Mouse (Mus musculus): Measurements from ENCODE around the gene Spag5. TPM values are rescaled to one million over a fixed set of nuclear protein-coding genes. Genes with fewer than 3 reads are reported as not detected.
"Not testable (repeated sequence)": the region's sequence is repeated elsewhere in the genome, so short reads cannot be mapped to it uniquely, and the experiment has no call there.

Spag5 gene
- 55.3 and 63.6 TPM in 2 replicates for polyA plus RNA-seq (2016; fragmentation: Nextera tagmentation; extraction: Ambion mirVana)

GRCm38 (mm10) chr11:78301357-78302084 lies at the start of gene Spag5:
Spag5 (plus strand) TSS chr11:78301529.
- peak within 1 kb of the TSS; percentile 81 for H3K4me3 ChIP-seq (replicated peaks)
- peaks cover 9% of the 10 kb centered on the region for H3K4me1 ChIP-seq (replicated peaks)
- H3K9me3 ChIP-seq: no peaks in the 10 kb centered on the region
- peak within 1 kb of the TSS; percentile 77 for H3K4me2 ChIP-seq
- peak; percentile 97 for ATAC-seq (ENCODE audit: insufficient number of reproducible peaks, insufficient read depth, low FRiP score, low TSS enrichment, low read depth)
- peak within 1 kb of the TSS; percentile 74 for H3K9ac ChIP-seq (replicated peaks)
- H3K27me3 ChIP-seq: no peaks in the 10 kb centered on the region
- under 1% methylated on average over 49 of the region's 49 CpGs for WGBS
- peak within 1 kb of the TSS; percentile 87 for H3K27ac ChIP-seq
- H3K36me3 ChIP-seq: peaks cover 33% of the 10 kb centered on the region

- 92% methylated on average over 1 of the region's 1 CpGs for WGBS
- peaks cover 36% of the 10 kb centered on the region for H3K36me3 ChIP-seq
- ATAC-seq (ENCODE audit: insufficient number of reproducible peaks, insufficient read depth, low FRiP score, low TSS enrichment, low read depth): no peak
These were observed 44.7 kb upstream of the Spag5 start for GRCm38 (mm10) chr11:78256618-78257017.

GRCm38 (mm10) chr11:78260489-78261258 lies 40.7 kb upstream of the Spag5 start:
- peaks cover 28% of the 10 kb centered on the region for H3K36me3 ChIP-seq
- no peak overlapping the region for H3K9ac ChIP-seq (replicated peaks)
- no peak for ATAC-seq (ENCODE audit: insufficient number of reproducible peaks, insufficient read depth, low FRiP score, low TSS enrichment, low read depth)
- peaks cover 9% of the 10 kb centered on the region for H3K4me1 ChIP-seq (replicated peaks)
- 91% methylated on average over 2 of the region's 2 CpGs for WGBS
- H3K27ac ChIP-seq: no peak overlapping the region
- peaks cover 10% of the 10 kb centered on the region; the same call in 1 of the 2 replicates for H3K27me3 ChIP-seq
- peak overlapping the region; percentile 86 for H3K4me3 ChIP-seq (replicated peaks)
- H3K4me2 ChIP-seq: peak overlapping the region; percentile 80
- no peaks in the 10 kb centered on the region for H3K9me3 ChIP-seq

More at GRCm38 (mm10) chr11:78256618-78257017, 44.7 kb upstream of the Spag5 start:
- Histone ChIP-seq H3K4me3 (replicated peaks) (no peak overlapping the region), H3K9me3 (no peaks in the 10 kb centered on the region), H3K4me2 (no peak overlapping the region), H3K27me3 (peaks cover 10% of the 10 kb centered on the region; the same call in 1 of the 2 replicates), H3K27ac (no peak overlapping the region), H3K4me1 (replicated peaks) (no peaks in the 10 kb centered on the region), H3K9ac (replicated peaks) (no peak overlapping the region)

- WGBS: under 1% methylated on average over 114 of the region's 115 CpGs
- H3K9me3 ChIP-seq: no peaks in the 10 kb centered on the region
These were observed 39.7 kb upstream of the Spag5 start, which contains the start of gene 2610507B11Rik for GRCm38 (mm10) chr11:78261380-78262352. 2610507B11Rik (plus strand) TSS chr11:78261752.

GRCm38 (mm10) chr11:78262550-78262949 lies 38.8 kb upstream of the Spag5 start:
- peak overlapping the region; percentile 86 for H3K4me3 ChIP-seq (replicated peaks)
- peaks cover 43% of the 10 kb centered on the region for H3K36me3 ChIP-seq
- no peak for ATAC-seq (ENCODE audit: insufficient number of reproducible peaks, insufficient read depth, low FRiP score, low TSS enrichment, low read depth)
- H3K9me3 ChIP-seq: no peaks in the 10 kb centered on the region
- H3K4me1 ChIP-seq (replicated peaks): peaks cover 9% of the 10 kb centered on the region
- H3K27me3 ChIP-seq: peaks cover 10% of the 10 kb centered on the region; the same call in 1 of the 2 replicates
- no peak overlapping the region for H3K27ac ChIP-seq
- H3K4me2 ChIP-seq: peak overlapping the region; percentile 80
- H3K9ac ChIP-seq (replicated peaks): 0 out of 2 replicates have a peak overlapping the region, but pooled peaks have one; percentile 8
- WGBS: 3% methylated on average over 8 of the region's 8 CpGs

More at GRCm38 (mm10) chr11:78261380-78262352, 39.7 kb upstream of the Spag5 start, which contains the start of gene 2610507B11Rik:
- H3K27me3 ChIP-seq: peaks cover 10% of the 10 kb centered on the region; the same call in 1 of the 2 replicates
- ATAC-seq (ENCODE audit: insufficient number of reproducible peaks, insufficient read depth, low FRiP score, low TSS enrichment, low read depth): peak; percentile 95
- peaks cover 34% of the 10 kb centered on the region for H3K36me3 ChIP-seq
- peak within 1 kb of the TSS; percentile 80 for H3K4me2 ChIP-seq
- peaks cover 9% of the 10 kb centered on the region for H3K4me1 ChIP-seq (replicated peaks)
- H3K4me3 ChIP-seq (replicated peaks): peak within 1 kb of the TSS; percentile 86
- peak within 1 kb of the TSS; percentile 79 for H3K9ac ChIP-seq (replicated peaks)
- peak within 1 kb of the TSS; percentile 85 for H3K27ac ChIP-seq

- Histone ChIP-seq H3K9ac (replicated peaks) (no peak overlapping the region), H3K9me3 (no peaks in the 10 kb centered on the region), H3K27me3 (no peaks in the 10 kb centered on the region), H3K4me2 (no peak overlapping the region), H3K27ac (no peak overlapping the region), H3K36me3 (peaks cover 71% of the 10 kb centered on the region), H3K4me1 (replicated peaks) (peaks cover 9% of the 10 kb centered on the region), H3K4me3 (replicated peaks) (no peak overlapping the region)
- ATAC-seq (ENCODE audit: insufficient number of reproducible peaks, insufficient read depth, low FRiP score, low TSS enrichment, low read depth): no peak
- 93% methylated on average over 6 of the region's 6 CpGs for WGBS
These were observed 35.8 kb upstream of the Spag5 start for GRCm38 (mm10) chr11:78265571-78265970.

GRCm38 (mm10) chr11:78271986-78272385 lies 29.3 kb upstream of the Spag5 start:
- Histone ChIP-seq H3K36me3 (peaks cover 98% of the 10 kb centered on the region), H3K27ac (no peak overlapping the region), H3K4me3 (replicated peaks) (no peak overlapping the region), H3K9me3 (no peaks in the 10 kb centered on the region), H3K4me2 (no peak overlapping the region), H3K4me1 (replicated peaks) (no peaks in the 10 kb centered on the region), H3K27me3 (no peaks in the 10 kb centered on the region), H3K9ac (replicated peaks) (no peak overlapping the region)
- ATAC-seq (ENCODE audit: insufficient number of reproducible peaks, insufficient read depth, low FRiP score, low TSS enrichment, low read depth): no peak
- 92% methylated on average over 13 of the region's 13 CpGs for WGBS

- no peak for ATAC-seq (ENCODE audit: insufficient number of reproducible peaks, insufficient read depth, low FRiP score, low TSS enrichment, low read depth)
- H3K4me2 ChIP-seq: no peak overlapping the region
- peaks cover 100% of the 10 kb centered on the region for H3K36me3 ChIP-seq
- no peaks in the 10 kb centered on the region for H3K9me3 ChIP-seq
- H3K27ac ChIP-seq: no peak overlapping the region
- H3K4me1 ChIP-seq (replicated peaks): no peaks in the 10 kb centered on the region
- 100% methylated on average over 1 of the region's 1 CpGs for WGBS
- no peaks in the 10 kb centered on the region for H3K27me3 ChIP-seq
- H3K9ac ChIP-seq (replicated peaks): no peak overlapping the region
- no peak overlapping the region for H3K4me3 ChIP-seq (replicated peaks)
These were observed 25.7 kb upstream of the Spag5 start for GRCm38 (mm10) chr11:78275596-78275995.

- not testable (repeated sequence) for H3K27ac ChIP-seq; H3K4me1 ChIP-seq (replicated peaks); H3K4me2 ChIP-seq; H3K4me3 ChIP-seq (replicated peaks); H3K9ac ChIP-seq (replicated peaks); H3K9me3 ChIP-seq; H3K27me3 ChIP-seq; ATAC-seq (ENCODE audit: insufficient number of reproducible peaks, insufficient read depth, low FRiP score, low TSS enrichment, low read depth)
- H3K36me3 ChIP-seq: peaks cover 100% of the 10 kb centered on the region
- WGBS: 94% methylated on average over 4 of the region's 4 CpGs
These were observed 25.2 kb upstream of the Spag5 start for GRCm38 (mm10) chr11:78276169-78276568.

GRCm38 (mm10) chr11:78278853-78279252 lies 22.5 kb upstream of the Spag5 start:
- peaks cover 100% of the 10 kb centered on the region for H3K36me3 ChIP-seq

More at GRCm38 (mm10) chr11:78278853-78279252, 22.5 kb upstream of the Spag5 start:
- H3K27me3 ChIP-seq: no peaks in the 10 kb centered on the region
- no peak overlapping the region for H3K9ac ChIP-seq (replicated peaks)
- H3K27ac ChIP-seq: no peak overlapping the region
- ATAC-seq (ENCODE audit: insufficient number of reproducible peaks, insufficient read depth, low FRiP score, low TSS enrichment, low read depth): no peak
- H3K4me2 ChIP-seq: no peak overlapping the region
- 85% methylated on average over 7 of the region's 7 CpGs for WGBS
- H3K4me1 ChIP-seq (replicated peaks): no peaks in the 10 kb centered on the region
- H3K4me3 ChIP-seq (replicated peaks): no peak overlapping the region
- H3K9me3 ChIP-seq: no peaks in the 10 kb centered on the region
